In genomic region chr17:63863647-63864149, GRCm38 (mm10) we compare ENCODE assay signal across 8 mouse cellular contexts. TPM values are rescaled to one million over a fixed set of nuclear protein-coding genes. Genes with fewer than 3 reads are reported as not detected.
DNase-seq lines count a peak whose midpoint lies in the region; ATAC-seq lines count a peak whose summit lies in the region.

TSS of gene A930002H24Rik (minus strand) at chr17:63863791.

- DNase-seq in R1 (ENCODE audit: low read depth, low spot score) = peak; percentile 98
- peak; percentile 99 for DNase-seq in cerebellum, postnatal 25 days
- peak; percentile 99 for DNase-seq in frontal cortex, postnatal 36 days (ENCODE audit: low spot score in 2 of 2)
- DNase-seq in left cerebral cortex, adult 18-20 months (ENCODE audit: low spot score in 2 of 2) = peak; percentile 98 to 99
- DNase-seq in right cerebral cortex, adult 18-20 months = peak; percentile 99
- DNase-seq in urinary bladder, postnatal 10 days (ENCODE audit: low spot score) = peak; percentile 95

- peak within 1 kb of the TSS; percentile 88 for H3K4me2 ChIP-seq in hindbrain, embryonic 16.5 days (ENCODE audit: low read length)

- H3K27me3 ChIP-seq in hindbrain, embryonic 16.5 days (replicated peaks; ENCODE audit: control insufficient read depth, insufficient read depth, low read length) = no peaks in the 10 kb centered on the region

- peak; percentile 100 for ATAC-seq in hindbrain, embryonic 16.5 days

- peak within 1 kb of the TSS; percentile 95 for H3K27ac ChIP-seq in hindbrain, embryonic 16.5 days (ENCODE audit: low read depth, low read length)
- no peak within 1 kb of the TSS for H3K27ac ChIP-seq in macrophage

- H3K4me1 ChIP-seq in hindbrain, embryonic 16.5 days (ENCODE audit: control insufficient read depth, insufficient read depth, low read depth, low read length) = no peaks in the 10 kb centered on the region; the same call in 1 of the 2 replicates

- H3K36me3 ChIP-seq in hindbrain, embryonic 16.5 days (ENCODE audit: control insufficient read depth, insufficient read depth, low read length) = no peaks in the 10 kb centered on the region
- H3K36me3 ChIP-seq in macrophage (ENCODE audit: inconsistent target) = no peaks in the 10 kb centered on the region

- peaks cover 3% of the 10 kb centered on the region; the same call in 1 of the 2 replicates for H3K79me2 ChIP-seq in macrophage (ENCODE audit: inconsistent target)

- H3K9ac ChIP-seq in hindbrain, embryonic 16.5 days (ENCODE audit: low read depth, low read length) = peak within 1 kb of the TSS; percentile 96

- H3K4me3 ChIP-seq in hindbrain, embryonic 16.5 days (ENCODE audit: low read length) = peak within 1 kb of the TSS; percentile 99
- H3K4me3 ChIP-seq in macrophage (ENCODE audit: inconsistent target) = peak within 1 kb of the TSS; percentile 34

- no peaks in the 10 kb centered on the region for H3K9me3 ChIP-seq in hindbrain, embryonic 16.5 days (ENCODE audit: control insufficient read depth, low read length)

- WGBS in hindbrain, embryonic 16.5 days = 0% methylated on average over 40 of the region's 55 CpGs
- 1% methylated on average over 55 of the region's 55 CpGs for WGBS in macrophage (ENCODE audit: missing documents)

RNA-seq across cellular contexts. Expression of gene A930002H24Rik, which starts in this region (rescaled TPM):
- 2.8 and 3.3 TPM in 2 replicates for polyA plus RNA-seq in hindbrain, embryonic 16.5 days (2015; fragmentation: Nextera tagmentation; extraction: Ambion mirVana)
- total RNA-seq in left cerebral cortex, adult 18-20 months (2021) = not detected
- 1 to 10 TPM in 14 of 26 experiments, not detected in 12; 1.5 to 8.7 (median 3.1) TPM for total RNA-seq in macrophage (2018; cell fraction: chromatin; rRNA removed)
- total RNA-seq in macrophage (2018; cell fraction: cytosol; rRNA removed) = 1 to 10 TPM in 2 of 26 experiments, under 1 TPM in 14, not detected in 10; 0.32 to 2.1 (median 0.77) TPM
- total RNA-seq in macrophage (2018; cell fraction: nucleus; rRNA removed) = 1 to 10 TPM in 21 of 26 experiments, not detected in 5; 1.5 to 7.7 (median 3.7) TPM
- not detected in 3 replicates for polyA plus RNA-seq in macrophage (2018)

Comparison
In these comparisons a context has a peak if more than half of its experiments do, and no peak if none do; other contexts are left out.
1. Peak in DNase-seq in left cerebral cortex, adult 18-20 months; RNA of the gene not detected or under 1 TPM.